Mouse (Mus musculus) frontal cortex, postnatal 10 days (tissue): ENCODE measurements around the gene Nedd4.
"Not testable (repeated sequence)": the region's sequence is repeated elsewhere in the genome, so short reads cannot be mapped to it uniquely, and the experiment has no call there.

Experiments
- DNase-seq, 2 experiments: peaks; one replicate each; pipeline ENCODE4 v3.0.0; 2022; ENCODE audit warnings: low spot score in 2 of 2, mixed read lengths in 1 of 2

Nedd4 gene

DNA sequence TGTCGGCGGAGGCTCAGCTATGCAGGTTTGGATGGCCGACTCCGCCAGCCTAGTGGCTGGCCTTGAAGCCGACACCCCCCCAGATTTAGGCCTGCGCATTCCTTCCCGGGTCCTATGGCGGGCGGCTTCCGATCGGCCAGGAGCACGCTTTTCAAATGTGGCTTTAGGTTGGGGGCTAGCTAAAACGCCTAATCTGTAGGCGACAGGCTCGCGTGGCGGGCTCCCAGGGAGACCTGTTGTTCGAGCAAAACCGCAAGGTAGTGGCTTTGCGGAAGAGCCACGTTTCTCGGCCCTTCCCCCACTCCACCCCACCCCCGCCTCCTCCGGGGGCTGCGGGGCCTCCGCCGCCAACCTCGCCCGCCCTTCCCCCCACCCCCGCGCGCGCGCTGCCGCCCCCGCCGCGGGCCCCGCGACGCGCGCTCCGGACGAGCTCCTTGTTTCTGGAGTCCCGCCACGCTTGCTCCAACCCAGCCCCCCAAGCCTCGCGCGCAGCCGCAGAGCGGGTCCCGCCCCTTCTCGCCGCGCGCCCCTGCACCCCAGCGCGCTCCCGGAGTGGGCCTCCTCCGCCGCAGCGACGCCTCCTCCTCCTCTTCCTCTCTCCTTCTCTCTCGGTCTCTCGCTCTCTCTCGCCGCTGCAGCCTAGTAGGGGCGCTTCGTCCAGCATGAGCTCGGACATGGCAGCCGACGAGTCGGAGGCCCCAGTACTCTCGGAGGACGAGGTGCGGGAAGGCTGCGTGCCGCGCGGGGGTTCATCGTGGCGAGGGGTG, at the start of gene Nedd4:
Gene Nedd4, plus strand, starts transcription at position 452 of the 767 bp plus-strand sequence.
- peak; percentile 89 to 94 for DNase-seq

DNA sequence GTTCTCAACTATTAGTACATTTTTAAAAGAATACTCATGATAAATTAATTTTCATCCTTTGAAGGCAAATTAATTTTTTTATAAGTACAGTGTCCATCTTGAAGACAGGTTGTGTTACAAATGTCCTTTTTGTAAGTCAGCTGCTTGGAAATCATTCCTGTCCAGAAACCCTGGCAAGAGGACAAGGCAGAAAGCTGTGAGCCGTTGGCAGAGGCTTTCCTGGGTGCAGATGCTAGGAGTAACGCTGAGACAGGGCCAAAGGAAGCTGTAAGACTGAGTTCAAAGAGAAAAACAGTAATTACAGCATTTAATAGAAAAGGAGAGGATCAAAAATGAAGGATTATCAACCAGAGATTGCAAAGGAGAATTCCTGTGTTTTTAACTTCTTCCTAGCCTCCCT, 48.3 kb upstream of the Nedd4 start:
- DNase-seq: no peak

DNA sequence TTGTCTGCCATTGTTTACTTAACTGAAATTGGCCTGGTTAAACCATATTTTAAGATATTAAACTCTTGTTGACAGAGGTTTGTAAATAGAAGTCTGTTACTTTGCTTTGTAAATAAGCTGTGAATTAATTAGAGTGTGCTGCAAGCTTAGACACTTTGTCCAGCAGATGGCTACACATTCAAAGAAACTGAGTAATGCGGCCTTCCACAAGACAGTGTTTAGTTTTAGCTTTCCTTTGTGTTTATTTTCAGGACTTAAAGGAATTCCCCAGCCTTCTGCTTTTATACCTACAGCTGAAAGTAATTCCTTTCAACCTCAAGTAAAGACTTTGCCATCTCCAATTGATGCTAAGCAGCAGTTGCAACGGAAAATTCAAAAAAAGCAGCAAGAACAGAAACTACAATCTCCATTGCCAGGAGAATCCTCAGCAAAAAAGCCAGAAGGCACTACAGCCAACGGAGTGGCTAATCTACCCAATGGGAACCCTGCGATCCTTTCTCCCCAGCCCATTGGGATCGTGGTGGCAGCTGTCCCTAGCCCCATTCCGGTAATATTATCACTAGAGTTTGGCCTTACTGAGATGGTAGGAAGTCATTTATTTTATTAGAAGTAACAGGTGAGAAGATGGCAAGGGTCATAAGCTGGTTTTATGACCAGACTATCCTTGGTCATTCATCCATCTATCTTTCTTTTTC, 47.2 kb upstream of the Nedd4 start:
- DNase-seq: no peak

DNA sequence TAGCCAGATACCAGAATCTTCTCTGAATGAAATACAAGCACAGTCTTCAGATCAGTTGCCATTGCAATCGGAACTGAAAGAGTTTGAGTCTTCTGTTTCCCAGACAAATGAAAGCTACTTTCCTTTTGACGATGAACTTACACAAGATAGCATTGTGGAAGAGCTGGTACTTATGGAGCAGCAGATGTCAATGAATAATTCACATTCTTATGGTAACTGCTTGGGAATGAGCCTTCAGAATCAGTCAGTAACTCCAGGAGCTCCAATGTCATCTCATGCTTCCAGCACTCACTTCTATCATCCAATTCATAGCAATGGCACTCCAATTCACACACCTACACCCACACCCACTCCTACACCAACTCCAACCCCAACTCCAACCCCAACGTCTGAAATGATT, 44.1 kb upstream of the Nedd4 start:
- no peak for DNase-seq

DNA sequence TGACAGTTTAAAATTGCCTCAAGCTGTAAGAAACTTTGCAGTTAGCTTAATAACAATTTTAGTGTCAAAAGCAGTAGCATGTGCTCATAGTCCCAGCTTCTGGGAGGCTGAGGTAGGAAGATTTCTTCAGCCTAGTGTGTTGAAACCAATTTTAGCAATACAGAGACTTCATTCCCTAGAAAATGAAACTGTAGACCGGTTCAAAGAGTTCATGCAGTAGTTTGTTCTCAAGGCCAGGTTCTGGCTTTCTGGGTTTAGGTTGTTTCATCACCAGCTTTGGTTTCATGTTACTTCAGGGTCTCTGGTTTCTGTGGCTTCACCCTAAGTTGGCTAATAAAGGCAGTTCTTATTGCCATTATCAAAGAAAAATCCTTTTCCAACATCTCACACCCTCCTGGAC, 38.5 kb upstream of the Nedd4 start:
- no peak for DNase-seq

DNA sequence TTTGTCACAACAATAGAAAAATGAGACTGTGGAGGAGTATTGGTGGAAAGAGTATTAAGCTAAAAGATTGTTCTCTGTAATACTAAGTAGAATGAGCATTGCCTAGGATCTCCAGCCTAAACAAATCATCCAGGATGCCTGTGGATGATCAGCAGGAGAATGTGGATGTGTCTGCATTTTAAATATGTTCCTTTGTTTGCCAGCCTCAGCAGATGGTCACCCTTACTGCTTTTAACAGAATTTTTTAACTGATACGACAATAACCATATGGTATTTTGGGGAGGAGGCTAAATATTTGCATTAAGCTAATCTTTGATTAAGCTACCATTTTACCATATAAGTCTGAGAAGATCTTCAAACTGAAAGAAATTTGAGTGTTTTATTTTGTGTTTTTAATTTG, 34.5 kb upstream of the Nedd4 start:
- DNase-seq: no peak

DNA sequence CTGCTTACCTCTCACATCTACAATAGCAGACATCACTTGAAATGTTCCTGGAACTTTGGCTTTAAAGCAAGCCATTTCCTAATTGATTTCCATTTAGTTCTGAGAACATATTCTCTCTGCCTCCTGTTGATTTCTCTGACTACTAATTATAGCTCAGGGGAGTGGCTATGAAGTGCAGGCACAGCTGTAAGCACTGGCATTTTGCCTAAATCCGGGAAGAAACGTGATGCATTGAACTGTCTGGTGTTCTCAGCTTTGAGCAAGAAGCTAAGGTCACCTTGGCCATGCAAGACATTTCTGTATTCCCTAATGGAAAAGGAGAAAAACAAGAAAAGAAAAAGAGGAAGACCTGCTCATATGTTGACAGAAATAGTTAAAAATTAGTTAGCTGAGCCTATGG, 33.6 kb upstream of the Nedd4 start:
- no peak for DNase-seq

DNA sequence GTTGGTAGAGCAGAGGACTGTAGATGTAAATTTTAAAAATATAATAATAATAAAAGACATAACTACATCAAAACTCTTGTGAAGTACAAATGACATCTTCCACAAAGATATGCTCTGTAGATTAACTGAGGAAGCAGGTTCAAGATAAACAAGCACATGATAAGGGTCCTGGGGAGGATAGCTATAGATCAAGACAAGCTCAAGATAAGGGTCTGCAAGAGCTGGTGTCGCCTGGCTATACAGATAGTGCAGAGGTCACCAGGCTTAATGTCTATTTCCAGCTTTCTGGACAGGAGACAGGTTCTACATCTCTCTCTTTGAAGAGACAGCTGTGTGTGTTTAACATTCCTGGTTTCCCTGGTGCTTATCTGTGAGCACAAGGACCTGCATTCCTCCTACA, 29.9 kb upstream of the Nedd4 start:
- DNase-seq: no peak

DNA sequence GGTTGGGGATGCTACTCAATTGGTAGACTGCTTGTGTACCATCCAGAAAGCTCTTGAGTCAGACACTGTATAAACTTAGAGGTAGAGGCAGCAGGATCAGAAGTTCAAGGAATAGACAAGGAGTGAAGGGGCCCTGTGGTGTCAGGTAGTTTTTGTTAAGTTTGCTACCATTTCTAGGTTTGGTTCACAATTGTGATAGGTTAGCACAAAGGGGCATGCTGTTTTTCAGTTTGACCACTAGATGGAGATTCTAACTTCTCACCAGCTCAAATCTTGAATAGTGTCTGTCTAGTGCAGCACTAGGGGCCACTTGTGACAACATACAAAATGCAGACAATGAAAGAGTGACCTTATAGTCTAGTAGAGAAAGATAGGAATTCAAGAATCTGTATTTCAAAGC, 27.0 kb upstream of the Nedd4 start:
- no peak for DNase-seq

DNA sequence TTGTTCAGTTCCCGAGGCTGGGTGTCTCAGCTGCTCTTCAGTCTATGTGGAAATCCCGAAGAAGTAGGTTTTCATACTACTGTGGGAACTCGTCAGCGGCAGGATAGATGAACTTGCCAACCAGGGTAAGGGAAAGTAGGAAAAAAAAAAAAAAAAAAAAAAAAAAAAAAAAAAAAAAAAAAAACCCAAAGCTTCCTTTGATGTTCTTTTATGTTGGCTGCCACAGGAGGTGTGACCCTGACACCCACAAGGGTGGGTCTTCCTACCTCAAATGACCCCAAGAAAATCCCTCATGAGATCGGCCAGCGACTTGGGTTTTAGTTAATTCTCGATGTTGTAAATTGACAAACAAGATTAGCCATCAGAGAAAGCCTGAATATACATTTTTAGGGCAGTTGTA, 25.6 kb upstream of the Nedd4 start:
- no peak for DNase-seq

DNA sequence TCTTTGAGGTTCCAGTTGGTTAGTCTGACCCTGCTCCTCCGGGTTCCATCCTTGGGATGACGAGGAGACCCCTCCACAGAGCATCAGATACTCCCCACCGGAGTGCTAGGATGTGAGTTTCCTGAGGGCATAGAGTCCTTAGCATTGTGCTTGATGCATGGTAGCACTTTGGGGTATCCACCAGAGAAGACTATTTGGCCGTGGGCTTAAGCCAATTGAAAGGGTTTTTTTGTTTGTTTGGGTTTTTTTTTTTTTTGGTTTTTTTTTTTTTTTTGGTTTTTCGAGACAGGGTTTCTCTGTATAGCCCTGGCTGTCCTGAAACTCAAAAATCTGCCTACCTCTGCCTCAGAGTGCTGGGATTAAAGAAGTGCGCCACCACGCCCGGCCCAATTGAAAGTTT, 24.9 kb upstream of the Nedd4 start:
- DNase-seq: no peak

DNA sequence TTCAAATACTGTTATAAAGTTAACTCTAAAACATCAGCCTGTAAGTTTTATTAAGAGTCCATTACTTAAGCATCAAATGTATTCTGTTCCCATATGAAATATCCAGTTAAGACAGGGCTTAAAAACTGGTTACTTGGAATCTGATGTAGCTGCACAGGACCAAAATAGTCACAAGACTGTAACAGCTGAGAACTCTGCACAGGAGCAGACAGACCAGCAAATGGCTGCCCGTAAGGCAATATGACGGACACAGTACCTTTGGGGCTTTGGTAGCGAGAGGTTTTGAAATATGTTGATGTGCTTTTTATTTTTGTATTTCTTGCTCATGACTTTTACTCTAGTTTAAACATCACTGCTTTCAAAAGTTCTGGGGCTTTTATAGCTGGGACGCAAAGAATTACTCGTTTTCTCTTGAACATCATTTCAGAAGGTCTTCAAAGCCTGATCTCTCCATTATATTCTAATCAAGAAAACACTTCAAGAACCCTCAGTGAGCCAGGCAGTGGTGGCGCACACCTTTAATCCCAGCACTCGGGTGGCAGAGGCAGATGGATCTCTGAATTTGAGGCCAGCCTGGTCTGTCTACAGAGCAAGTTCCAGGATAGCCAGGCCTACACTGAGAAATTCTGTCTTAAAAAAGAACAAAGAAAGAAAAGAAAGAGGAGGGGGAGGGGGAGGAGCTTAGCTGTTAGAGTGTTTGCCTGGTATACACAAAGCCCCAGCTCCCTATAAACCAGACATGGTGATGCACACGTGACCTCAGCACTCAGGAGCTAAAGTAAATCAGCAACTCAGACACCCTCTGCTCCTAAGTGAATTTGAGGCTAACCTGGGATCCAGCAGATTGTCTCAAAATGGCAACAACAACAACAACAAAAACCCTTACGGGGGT, 22.9 kb upstream of the Nedd4 start:
- no peak for DNase-seq

DNA sequence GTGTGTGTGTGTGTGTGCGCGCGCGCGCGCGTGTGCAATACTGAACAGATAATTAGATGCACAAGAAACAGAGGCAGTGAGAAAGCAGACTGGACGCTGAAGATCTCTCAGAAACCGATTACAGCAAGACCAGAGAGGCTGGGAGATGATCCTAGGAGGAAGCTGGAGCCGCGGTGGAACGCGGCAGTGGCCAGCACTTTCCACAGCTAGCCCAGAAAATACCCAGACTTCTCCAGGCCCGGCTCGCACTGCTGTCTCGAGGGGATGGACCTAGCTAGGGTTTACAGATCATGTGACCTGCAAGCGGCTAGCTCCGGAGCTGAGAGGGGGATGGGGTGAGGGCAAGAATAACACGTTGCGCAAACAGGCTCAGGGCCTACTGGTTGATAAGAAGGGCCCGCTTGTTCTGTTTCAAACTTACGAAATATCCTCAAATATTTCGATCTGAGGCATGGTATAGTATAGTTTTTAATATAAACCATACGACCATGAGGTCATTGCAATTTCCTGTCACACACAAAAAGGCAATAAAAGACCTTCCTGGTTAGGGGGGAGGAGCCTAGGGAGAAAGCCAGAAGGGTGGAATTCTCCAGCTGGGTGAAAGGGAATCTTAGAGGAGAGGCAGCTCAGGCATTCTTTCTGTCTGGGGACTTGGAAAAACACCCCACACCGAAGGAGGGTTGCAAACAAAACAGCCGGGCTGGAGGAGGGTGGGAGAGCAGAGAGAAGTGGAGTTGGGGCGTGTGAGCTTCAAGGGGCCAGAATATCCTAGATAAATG, 22.1 kb upstream of the Nedd4 start:
- DNase-seq: peak; percentile 60 to 62

DNA sequence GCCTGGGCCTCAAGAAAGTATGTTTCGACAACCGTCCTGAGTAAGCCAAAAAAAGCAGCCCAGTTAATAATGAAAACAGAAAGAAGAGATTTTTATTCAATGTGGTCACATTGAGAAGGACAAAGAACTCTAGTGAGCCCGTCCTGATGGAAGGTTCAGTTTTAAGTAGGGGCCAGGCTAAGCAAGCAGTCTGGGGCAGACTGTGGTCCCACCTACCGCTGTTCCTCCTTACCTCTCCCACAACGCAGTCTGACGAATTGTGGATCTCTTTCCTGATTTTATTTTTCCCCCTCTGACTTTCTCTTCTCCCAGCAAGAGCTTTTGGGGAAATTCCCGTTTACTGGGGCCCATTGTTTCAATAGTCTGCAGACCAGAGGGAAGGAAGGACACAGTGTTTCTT, 21.5 kb upstream of the Nedd4 start:
- no peak for DNase-seq

DNA sequence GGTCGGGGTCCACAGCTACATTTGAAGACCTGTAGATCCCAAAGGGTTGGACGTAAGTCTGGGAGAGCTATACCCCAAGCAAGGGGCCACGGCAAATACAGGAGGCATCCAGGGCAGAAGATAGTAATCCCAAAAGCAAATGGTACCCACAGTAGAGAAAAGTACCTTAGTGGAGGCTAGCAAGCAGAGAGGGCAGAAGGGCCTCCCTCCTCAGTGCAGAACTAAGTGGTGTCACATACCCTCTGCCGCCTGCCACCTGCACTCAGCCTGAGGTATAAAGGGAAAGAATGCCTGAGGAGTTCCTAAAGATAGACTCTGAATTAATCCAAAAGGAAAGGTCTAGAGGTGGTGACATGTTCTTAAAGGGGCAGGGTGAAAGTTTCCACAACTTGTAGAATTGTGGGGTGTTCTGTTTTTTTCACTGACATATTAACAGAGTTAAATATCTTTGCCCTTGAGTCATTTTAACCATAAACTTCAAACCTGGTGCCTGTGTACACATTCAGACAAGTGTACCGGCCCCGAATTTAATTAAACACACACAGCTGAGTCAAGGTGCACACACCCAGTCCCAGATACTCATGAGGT, 21.0 kb upstream of the Nedd4 start:
- no peak for DNase-seq

DNA sequence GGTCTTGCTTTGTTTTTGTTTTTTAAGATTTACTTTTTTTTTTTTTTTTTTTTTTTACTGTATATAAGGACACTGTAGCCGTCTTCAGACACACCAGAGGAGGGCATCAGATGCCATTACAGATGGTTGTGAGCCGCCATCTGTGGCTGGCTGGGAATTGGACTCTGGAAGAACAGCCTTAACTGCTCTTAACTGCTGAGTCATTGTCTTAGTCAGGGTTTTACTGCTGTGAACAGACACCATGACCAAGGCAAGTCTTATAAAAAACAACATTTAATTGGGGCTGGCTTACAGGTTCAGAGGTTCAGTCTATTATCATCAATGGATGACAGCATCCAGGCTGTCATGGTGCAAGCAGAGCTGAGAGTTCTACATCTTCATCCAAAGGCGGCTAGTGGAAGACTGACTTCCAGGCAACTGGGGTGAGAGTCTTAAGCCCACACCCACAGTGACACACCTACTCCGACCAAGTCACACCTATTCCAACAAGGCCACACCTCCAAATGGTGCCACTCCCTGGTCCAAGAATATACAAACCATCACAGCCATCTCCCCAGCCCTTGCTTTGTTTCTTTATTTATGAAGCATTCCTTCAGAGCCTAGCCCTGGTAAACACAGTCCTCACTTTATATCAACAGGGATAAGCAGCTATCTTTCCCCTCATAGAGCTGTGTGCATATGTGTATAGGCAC, 19.2 kb upstream of the Nedd4 start:
- DNase-seq: not testable (repeated sequence)

DNA sequence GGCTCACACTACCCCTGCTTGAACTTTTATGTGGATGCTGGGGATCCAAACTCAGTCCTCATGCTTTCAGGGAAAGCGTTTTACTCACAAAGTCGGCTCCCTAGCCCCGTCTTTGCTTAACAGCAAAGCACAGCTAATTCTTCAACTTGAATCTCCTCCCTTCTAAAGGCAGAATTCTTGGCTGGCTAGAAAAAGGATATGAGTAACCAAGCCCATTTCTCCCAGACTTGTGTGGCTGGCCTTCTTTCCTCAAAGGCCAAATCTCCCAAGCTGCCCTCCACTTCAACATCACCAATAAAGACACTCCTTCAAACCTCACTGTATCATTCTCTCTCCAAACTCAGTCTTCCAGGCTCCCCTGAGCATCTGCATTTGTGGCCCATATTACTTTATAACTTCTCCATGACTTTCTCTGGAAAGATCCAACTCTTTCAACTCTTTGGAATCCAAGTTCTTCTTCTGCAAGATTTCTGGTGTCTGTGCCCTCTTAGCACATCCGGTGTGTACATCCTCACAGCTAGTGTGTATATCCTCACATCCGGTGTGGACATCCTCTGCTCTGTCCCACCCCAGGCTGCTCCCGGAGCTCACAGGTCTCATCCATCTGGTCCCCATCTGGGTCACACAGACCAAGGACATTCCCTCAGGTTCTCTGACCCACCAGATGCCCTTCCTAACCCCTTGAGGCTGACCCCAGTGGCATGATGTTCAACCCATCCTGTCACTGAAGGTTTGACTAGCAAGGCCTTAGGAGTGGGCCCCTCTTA, 18.3 kb upstream of the Nedd4 start:
- no peak for DNase-seq

DNA sequence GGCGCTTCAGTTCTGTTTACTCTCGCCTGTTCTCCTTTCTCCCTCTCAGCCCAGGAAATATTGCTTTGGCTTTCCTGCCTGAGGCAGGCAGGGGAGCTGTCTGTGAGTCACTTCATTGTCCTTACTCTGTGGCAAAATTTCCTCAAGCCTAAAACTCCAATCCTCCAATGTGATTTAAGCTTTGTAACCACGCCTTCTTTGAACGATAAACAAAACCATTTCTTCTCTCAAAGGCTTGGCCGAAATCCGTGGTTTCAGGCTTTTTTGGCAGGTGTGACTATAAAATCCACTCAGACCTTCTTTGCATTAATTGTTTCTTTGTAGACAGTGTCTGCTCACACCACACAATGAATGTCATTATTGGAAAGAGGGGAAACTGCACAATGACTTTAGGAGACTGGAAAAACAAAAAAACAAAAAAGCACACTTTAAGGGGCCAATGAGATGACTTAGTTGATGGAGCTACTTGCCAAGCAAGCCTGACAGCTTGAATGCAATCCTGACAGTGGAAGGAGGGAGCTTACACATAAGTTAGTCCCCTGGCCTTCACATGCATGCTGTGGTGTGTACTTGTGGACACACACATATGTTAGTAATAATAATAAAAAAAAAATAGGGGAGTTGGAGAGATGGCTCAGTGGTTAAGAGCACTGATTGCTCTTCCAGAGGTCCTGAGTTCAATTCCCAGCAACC, 17.6 kb upstream of the Nedd4 start:
- DNase-seq: no peak

DNA sequence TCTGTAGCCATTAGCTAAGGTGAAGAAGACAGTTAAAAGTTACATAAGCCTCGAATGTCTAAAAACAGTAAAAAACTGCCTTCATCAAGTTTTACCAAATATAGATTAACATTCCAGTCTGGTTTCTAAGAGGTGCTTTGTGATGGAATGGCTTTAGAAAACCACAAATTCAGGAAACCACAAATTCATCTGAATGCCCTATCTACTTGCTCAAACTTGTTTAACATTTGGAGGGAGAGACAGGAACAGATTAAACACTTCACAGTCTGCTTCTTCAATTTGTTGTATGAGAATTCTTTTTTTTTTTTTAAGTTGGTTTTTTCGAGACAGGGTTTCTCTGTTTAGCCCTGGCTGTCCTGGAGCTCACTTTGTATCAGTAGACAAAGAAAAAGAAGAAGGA, 12.4 kb upstream of the Nedd4 start:
- DNase-seq: no peak
